Mouse (Mus musculus) thymus, adult 2 months (tissue): ENCODE results near the gene Cops3. TPM values are rescaled to one million over a fixed set of nuclear protein-coding genes. Genes with fewer than 3 reads are reported as not detected.

Experiments
- DNase-seq: peaks from one replicate; pipeline ENCODE4 v3.0.0; 2021
- H3K27ac ChIP-seq: fragments of 200-500 bp; 2 replicates; pipeline ENCODE4 v1.5.1; 2012; ENCODE audit warnings: low read length, control low read depth; ENCODE audit not compliant: control insufficient read depth, insufficient read depth
- H3K27me3 ChIP-seq: fragments of 200-500 bp; 2 replicates; pipeline ENCODE4 v1.6.1; 2012; ENCODE audit warnings: mild to moderate bottlenecking, low read length, moderate library complexity, mixed read lengths; ENCODE audit not compliant: control insufficient read depth, insufficient read depth
- H3K36me3 ChIP-seq: fragments of 200-500 bp; 2 replicates; pipeline ENCODE4 v1.6.1; 2012; ENCODE audit warnings: mild to moderate bottlenecking, low read length, moderate library complexity; ENCODE audit not compliant: control insufficient read depth, insufficient read depth
- H3K4me1 ChIP-seq: fragments of 200-500 bp; replicated peaks from 2 replicates; pipeline ENCODE4 v1.6.1; 2012; ENCODE audit warnings: low read length; ENCODE audit not compliant: control insufficient read depth, insufficient read depth
- H3K4me3 ChIP-seq: fragments of 200-500 bp; 2 replicates; pipeline ENCODE4 v1.5.1; 2012; ENCODE audit warnings: mild to moderate bottlenecking, low read length, control low read depth, moderate library complexity; ENCODE audit not compliant: control insufficient read depth, insufficient read depth
- CTCF ChIP-seq: fragments of 200-500 bp; IDR thresholded peaks from 2 replicates; pipeline ENCODE4 v1.5.1; 2012; ENCODE audit warnings: mild to moderate bottlenecking, control low read depth, low read length, moderate library complexity, borderline replicate concordance; ENCODE audit not compliant: control insufficient read depth, poor library complexity, insufficient read depth; ENCODE audit errors: extremely low read depth
- POLR2A ChIP-seq: fragments of 200-500 bp; IDR thresholded peaks from 2 replicates; pipeline ENCODE4 v1.6.1; 2012; ENCODE audit warnings: mild to moderate bottlenecking, low read length, control low read depth, moderate library complexity; ENCODE audit not compliant: control insufficient read depth, poor library complexity, insufficient read depth; ENCODE audit errors: extremely low read depth
- WGBS: fragments of 180-500 bp; shearing (Covaris S2); methylation state at CpG from one replicate; pipeline ENCODE4 v1.1.7; 2018; 5-methylcytosine and 5-hydroxymethylcytosine counted together
- polyA plus RNA-seq: library from polyadenylated mRNA; depleted of rRNA; stranded (reverse); fragments of >200 nt; gene quantifications from 2 replicates; pipeline ENCODE4 v1.2.3, GENCODE M21; 2012

Cops3 gene
- polyA plus RNA-seq, 1 experiment: 31.0 TPM

GRCm38 (mm10) chr11:59808170-59808960, 31.3 kb downstream of the Cops3 start:
- H3K4me1 ChIP-seq: peaks cover 6% of the 10 kb centered on the region
- WGBS: 78% methylated on average over 14 of the region's 14 CpGs
- H3K27me3 ChIP-seq: no peaks in the 10 kb centered on the region
- H3K27ac ChIP-seq: no peak overlapping the region; the same call in 1 of the 2 replicates
- peaks cover 18% of the 10 kb centered on the region for H3K36me3 ChIP-seq
- H3K4me3 ChIP-seq: peak overlapping the region; percentile 1; the same call in 1 of the 2 replicates
- TF ChIP-seq POLR2A (no peak), CTCF (no peak)
- no peak for DNase-seq

GRCm38 (mm10) chr11:59805656-59806055, 34.0 kb downstream of the Cops3 start:
- WGBS: 92% methylated on average over 2 of the region's 2 CpGs
- peaks cover 37% of the 10 kb centered on the region for H3K36me3 ChIP-seq
- DNase-seq: no peak
- peaks cover 6% of the 10 kb centered on the region for H3K4me1 ChIP-seq
- H3K27me3 ChIP-seq: no peaks in the 10 kb centered on the region
- no peak overlapping the region for H3K4me3 ChIP-seq
- no peak overlapping the region for H3K27ac ChIP-seq
- TF ChIP-seq CTCF (no peak), POLR2A (no peak)

GRCm38 (mm10) chr11:59805256-59805655, 34.4 kb downstream of the Cops3 start:
- no peak for TF ChIP-seq POLR2A
- no peak for TF ChIP-seq CTCF
- WGBS: 100% methylated on average over 1 of the region's 1 CpGs
- H3K4me3 ChIP-seq: no peak overlapping the region
- no peaks in the 10 kb centered on the region for H3K27me3 ChIP-seq
- peaks cover 41% of the 10 kb centered on the region for H3K36me3 ChIP-seq
- peaks cover 6% of the 10 kb centered on the region for H3K4me1 ChIP-seq
- no peak overlapping the region for H3K27ac ChIP-seq
- no peak for DNase-seq

GRCm38 (mm10) chr11:59804409-59805110, 35.1 kb downstream of the Cops3 start:
- Histone ChIP-seq H3K27me3 (no peaks in the 10 kb centered on the region), H3K4me1 (peaks cover 6% of the 10 kb centered on the region), H3K36me3 (peaks cover 47% of the 10 kb centered on the region), H3K27ac (no peak overlapping the region), H3K4me3 (no peak overlapping the region)
- TF ChIP-seq POLR2A: no peak
- no peak for DNase-seq
- WGBS: 98% methylated on average over 22 of the region's 22 CpGs

GRCm38 (mm10) chr11:59803516-59803915, 36.1 kb downstream of the Cops3 start:
- DNase-seq: no peak
- no peak overlapping the region for H3K27ac ChIP-seq
- 97% methylated on average over 14 of the region's 14 CpGs for WGBS
- peaks cover 58% of the 10 kb centered on the region for H3K36me3 ChIP-seq
- no peak overlapping the region for H3K4me3 ChIP-seq
- TF ChIP-seq POLR2A (no peak), CTCF (no peak)
- H3K4me1 ChIP-seq: peaks cover 2% of the 10 kb centered on the region
- H3K27me3 ChIP-seq: no peaks in the 10 kb centered on the region

GRCm38 (mm10) chr11:59801881-59802280, 37.8 kb downstream of the Cops3 start:
- H3K4me3 ChIP-seq: no peak overlapping the region
- H3K4me1 ChIP-seq: no peaks in the 10 kb centered on the region
- DNase-seq: no peak
- TF ChIP-seq CTCF (no peak), POLR2A (no peak)
- 97% methylated on average over 8 of the region's 8 CpGs for WGBS
- H3K27me3 ChIP-seq: no peaks in the 10 kb centered on the region
- H3K36me3 ChIP-seq: peaks cover 66% of the 10 kb centered on the region
- H3K27ac ChIP-seq: no peak overlapping the region

- H3K36me3 ChIP-seq: peaks cover 71% of the 10 kb centered on the region
- DNase-seq: no peak
- no peak for TF ChIP-seq POLR2A
- no peak for TF ChIP-seq CTCF
Measured at GRCm38 (mm10) chr11:59800412-59800811, 39.2 kb downstream of the Cops3 start.

More at GRCm38 (mm10) chr11:59800412-59800811, 39.2 kb downstream of the Cops3 start:
- no peaks in the 10 kb centered on the region for H3K27me3 ChIP-seq
- H3K4me1 ChIP-seq: no peaks in the 10 kb centered on the region
- H3K27ac ChIP-seq: no peak overlapping the region
- 97% methylated on average over 10 of the region's 10 CpGs for WGBS
- no peak overlapping the region for H3K4me3 ChIP-seq
